Mouse (Mus musculus): ENCODE data around the gene Mettl7a1.
"Not testable (repeated sequence)": the region's sequence is repeated elsewhere in the genome, so short reads cannot be mapped to it uniquely, and the experiment has no call there.

The Mettl7a1 gene

DNA sequence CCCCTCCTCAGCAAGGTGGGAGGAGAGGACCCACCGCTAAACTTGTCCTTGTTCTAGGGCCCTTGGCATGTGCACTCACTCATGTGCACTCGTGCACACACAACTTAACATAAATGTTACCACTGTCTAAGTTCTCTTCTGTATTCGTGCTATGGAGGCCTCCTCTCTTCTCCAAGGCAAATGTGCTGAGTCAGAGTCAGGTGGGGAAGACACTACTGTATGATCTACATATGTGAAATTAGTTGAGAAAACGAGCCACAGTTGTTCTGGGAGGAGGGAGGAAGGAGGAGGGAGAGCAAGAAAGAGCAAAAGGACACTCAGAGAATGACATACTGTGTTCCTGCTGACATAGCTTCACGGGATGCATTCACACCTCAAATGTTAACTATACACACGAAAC is 3.4 kb upstream of the Mettl7a1 start:
- in situ Hi-C loops (cut with MboI, MseI): loop anchor here in 1 of 2 experiments (10.0 kb wide), 1 partner anchor 1916 kb away; the partner anchor contains the start of gene Olfr283

DNA sequence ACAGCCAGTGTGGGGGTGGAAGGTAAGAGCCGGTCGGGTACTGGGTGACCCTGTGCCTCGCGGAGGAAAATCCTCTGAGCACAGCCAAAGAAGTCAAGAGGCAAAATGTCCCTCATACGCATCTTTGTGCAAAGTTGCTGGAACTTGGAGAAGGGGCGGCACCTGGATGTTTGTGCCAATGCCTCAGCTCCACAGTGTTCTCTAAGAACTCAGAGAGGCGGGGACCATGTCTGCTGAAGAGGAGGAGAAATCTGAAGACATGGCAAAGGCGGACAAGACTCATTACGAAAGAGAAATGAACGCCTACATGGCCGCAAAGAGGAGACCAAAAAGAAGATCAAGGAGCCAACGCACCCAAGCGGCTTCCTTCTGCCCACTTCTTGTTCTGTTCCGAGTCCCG is 2.4 kb upstream of the Mettl7a1 start:
- in situ Hi-C loops (cut with MboI, MseI): loop anchor here in 1 of 2 experiments (10.0 kb wide), 1 partner anchor 1917 kb away; the partner anchor contains the start of gene Olfr283

DNA sequence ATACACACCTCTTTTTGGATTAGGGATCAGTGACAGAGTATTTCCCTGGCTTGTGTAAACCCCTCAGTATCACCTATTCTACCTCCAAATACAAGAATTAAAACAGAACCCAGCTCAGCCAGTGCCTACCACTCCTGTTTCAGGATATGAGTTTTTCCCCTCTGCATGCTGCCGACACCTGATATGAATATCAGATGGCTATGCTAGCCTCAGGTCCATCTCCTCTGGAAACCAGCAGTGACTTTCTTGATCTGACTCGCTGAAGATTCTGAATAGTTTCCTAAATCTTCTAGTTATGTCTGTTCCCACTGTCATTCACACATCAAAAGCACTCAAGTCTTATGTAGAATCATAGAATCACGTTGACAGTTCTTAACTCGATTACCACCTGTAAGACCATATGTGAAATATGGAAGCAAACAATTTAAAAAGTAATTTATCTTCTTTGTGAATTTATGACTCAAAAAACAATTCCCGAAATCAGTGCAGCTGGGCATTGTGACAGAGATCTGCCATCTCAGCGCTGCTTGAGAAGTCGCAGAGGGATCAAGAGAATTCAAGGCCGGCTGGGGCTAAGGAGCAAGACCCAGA is 417 bp upstream of the Mettl7a1 start:
- in situ Hi-C loops (cut with MboI, MseI): loop anchor here in 1 of 2 experiments (10.0 kb wide), 1 partner anchor 1919 kb away; the partner anchor contains the start of gene Olfr283

GRCm38 (mm10) chr15:100306201-100306600 is 2.3 kb downstream of the Mettl7a1 start:
- in situ Hi-C loops (cut with MboI, MseI): loop anchor here in 1 of 2 experiments (10.0 kb wide), 1 partner anchor 1921 kb away; the partner anchor contains the start of gene Olfr283

DNA sequence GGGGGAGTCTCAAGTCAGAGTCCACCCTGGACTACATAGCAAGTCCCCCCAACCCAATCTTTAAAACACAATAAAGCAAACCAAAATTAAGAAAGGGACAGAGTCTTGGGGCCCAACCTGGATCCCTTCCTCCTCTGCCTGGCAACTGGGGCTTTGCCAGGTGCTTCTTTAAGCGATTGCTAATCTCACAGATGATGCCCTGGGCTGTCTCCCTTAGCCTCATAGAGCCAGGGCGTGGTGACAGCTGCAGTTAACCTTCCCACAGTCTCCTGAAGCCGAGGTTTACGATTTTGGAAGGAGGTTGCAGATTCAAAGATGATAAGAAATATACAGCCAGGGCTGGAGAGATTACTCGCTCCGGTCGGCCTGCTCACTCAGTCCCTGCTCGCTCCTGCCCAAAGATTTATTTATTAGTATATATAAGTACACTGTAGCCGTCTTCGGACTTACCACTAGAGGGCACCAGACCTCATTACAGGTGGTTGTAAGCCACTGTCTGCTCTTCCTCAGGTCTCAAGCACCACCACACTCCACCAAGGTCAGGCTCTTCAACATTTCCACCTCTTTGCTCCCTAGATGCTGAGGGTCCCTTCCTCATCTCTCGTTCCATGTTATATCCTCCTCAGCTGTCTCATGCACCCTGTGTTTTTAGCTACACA is 3.6 kb downstream of the Mettl7a1 start:
- in situ Hi-C loops (cut with MboI, MseI): loop anchor here in 1 of 2 experiments (10.0 kb wide), 1 partner anchor 1923 kb away; the partner anchor contains the start of gene Olfr283

GRCm38 (mm10) chr15:100312346-100312745 is 8.4 kb downstream of the Mettl7a1 start:
- in situ Hi-C loops (cut with MboI, MseI): no loop called here

DNA sequence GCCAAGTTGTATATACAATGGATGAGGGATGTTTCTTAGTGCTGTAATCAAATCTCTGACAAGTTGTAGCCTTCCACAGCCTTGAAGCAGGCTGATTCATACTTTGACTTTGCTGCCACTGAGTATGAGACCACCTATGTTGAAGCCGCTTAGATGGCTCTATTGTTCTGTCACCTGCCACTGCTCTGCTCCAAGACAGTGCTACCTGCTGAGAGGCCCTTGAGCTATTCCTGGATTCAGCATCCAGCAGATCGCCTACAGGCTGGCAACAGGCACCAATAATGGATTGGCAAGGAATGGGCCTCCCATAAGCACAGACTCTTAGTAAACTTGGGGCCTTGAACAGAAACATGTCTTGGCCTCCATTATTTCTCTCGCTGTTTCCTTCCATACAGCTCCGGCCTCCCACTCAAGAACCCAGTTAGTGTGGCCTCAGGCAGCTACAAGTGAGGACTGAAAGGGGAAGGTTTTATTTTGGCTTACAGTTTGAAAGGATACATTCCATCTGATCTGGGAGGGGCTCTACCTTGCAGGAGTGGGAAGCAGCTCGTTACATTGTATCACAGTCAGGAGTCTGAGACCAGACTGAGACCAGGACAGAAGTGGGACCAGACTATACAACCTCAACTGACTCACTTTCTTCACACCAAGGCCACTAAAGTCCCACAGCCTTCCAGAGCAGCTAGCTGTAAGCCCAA is 10.7 kb downstream of the Mettl7a1 start:
- in situ Hi-C loops (cut with MboI, MseI): no loop called here

GRCm38 (mm10) chr15:100318014-100318671 is 14.2 kb downstream of the Mettl7a1 start:
- in situ Hi-C loops (cut with MboI, MseI): not testable (repeated sequence)

GRCm38 (mm10) chr15:100319884-100320283 is 15.9 kb downstream of the Mettl7a1 start:
- in situ Hi-C loops (cut with MboI, MseI): loop anchor here in 1 of 2 experiments (10.0 kb wide), 1 partner anchor 295 kb away; no protein-coding TSS in a partner anchor

GRCm38 (mm10) chr15:100320295-100320905 is 16.5 kb downstream of the Mettl7a1 start:
- in situ Hi-C loops (cut with MboI, MseI): loop anchor here in 1 of 2 experiments (10.0 kb wide), 1 partner anchor 296 kb away; no protein-coding TSS in a partner anchor

DNA sequence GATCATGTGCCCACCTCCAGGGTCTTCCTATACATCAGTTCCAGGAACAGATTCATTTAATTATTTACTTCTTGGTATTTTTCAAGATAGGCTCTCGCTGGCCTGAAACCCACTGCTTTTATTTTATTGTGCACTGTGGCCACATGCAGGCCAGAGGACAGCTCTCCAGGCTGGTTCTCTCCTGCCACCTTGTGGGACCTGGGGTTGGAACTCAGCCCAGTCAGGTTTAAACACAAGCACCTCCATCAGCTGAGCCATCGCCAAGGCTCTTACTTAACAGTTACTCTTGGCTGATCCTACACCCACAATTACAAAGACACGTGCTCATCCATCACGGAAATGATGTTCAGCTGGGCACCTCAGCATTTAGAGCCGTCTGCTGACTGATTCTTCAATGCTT is 17.2 kb downstream of the Mettl7a1 start:
- in situ Hi-C loops (cut with MboI, MseI): loop anchor here in 1 of 2 experiments (10.0 kb wide), 1 partner anchor 296 kb away; no protein-coding TSS in a partner anchor

- in situ Hi-C loops (cut with MboI, MseI): loop anchor here in 1 of 2 experiments (10.0 kb wide), 1 partner anchor 299 kb away; no protein-coding TSS in a partner anchor
Observed at GRCm38 (mm10) chr15:100324021-100324591, 20.2 kb downstream of the Mettl7a1 start.

GRCm38 (mm10) chr15:100325235-100325634 is 21.3 kb downstream of the Mettl7a1 start:
- in situ Hi-C loops (cut with MboI, MseI): loop anchor here (5.0 to 10.0 kb wide), 3 partner anchors 117 to 300 kb away; no protein-coding TSS in a partner anchor

DNA sequence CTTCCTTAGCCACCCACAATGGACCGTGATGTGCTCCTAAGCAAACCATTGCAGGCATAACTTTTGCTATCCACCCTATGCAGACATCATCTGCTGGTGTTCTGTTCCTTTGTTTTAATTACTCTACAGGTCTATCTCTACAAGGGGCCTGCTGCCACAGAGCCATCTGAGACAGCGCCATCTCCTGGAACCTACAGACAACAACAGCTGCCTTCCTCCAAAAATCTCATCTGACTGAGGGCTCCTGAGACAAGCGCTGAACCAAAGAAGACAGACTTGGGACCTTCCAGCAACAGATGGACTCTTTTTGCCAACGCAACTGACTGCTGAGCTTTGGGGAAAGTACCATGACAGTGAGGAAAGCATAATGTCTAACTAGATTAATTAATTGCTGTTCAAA is 24.1 kb downstream of the Mettl7a1 start:
- in situ Hi-C loops (cut with MboI, MseI): loop anchor here (5.0 to 10.0 kb wide), 3 partner anchors 114 to 303 kb away; no protein-coding TSS in a partner anchor

- in situ Hi-C loops (cut with MboI, MseI): loop anchor here (5.0 to 10.0 kb wide), 3 partner anchors 113 to 305 kb away; no protein-coding TSS in a partner anchor
Observed at GRCm38 (mm10) chr15:100329336-100329735, 25.4 kb downstream of the Mettl7a1 start.

- in situ Hi-C loops (cut with MboI, MseI): loop anchor here (5.0 kb wide), 1 partner anchor 47 kb away; no protein-coding TSS in a partner anchor
Observed at GRCm38 (mm10) chr15:100330739-100331138, 26.8 kb downstream of the Mettl7a1 start.

DNA sequence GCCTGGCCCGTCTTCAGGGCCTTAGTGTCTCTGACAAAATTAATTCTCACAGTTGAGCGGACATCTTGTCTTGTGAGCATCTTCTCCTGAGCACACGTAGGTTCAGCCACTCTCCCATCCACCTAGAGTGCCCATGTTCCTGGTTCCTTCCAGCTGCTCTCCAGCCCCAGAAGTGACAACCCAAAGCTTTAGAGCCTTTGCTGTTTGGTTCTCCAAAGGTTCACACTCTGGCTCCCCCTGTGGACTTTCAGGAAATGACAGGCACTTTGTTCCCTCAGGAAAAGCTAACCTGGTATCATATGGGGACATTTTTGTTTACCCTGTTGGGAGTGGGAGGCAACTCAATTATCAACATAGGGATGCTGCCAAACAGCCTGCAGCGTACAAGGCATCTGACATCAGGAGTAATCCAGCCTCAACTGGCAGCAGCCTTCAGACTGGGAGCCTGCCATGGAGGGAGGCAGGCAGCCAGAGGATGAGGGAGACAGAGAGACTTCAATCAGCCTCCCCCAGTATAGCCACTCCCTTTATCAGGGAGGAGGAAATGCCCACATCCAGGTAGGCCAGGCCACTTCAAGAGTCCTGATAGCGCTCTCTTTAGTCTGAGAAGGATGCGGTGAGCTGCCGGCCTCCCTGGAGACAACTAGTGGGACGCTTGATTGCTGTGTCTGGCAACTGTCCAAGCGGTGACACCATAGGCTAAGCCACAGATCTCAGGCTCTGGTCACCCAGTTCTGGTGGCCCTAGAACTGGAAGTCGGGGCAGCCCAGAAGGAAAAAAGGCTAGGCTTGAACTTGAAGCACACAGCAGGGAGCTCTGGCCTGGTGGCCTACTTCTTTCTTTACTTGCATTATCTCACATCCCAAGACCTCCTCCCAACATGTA is 28.4 kb downstream of the Mettl7a1 start:
- in situ Hi-C loops (cut with MboI, MseI): loop anchor here (5.0 kb wide), 1 partner anchor 45 kb away; no protein-coding TSS in a partner anchor

GRCm38 (mm10) chr15:100334629-100335028 is 30.7 kb downstream of the Mettl7a1 start, which contains the start of gene Mettl7a3:
Mettl7a3 (plus strand) TSS chr15:100334929.
- in situ Hi-C loops (cut with MboI, MseI): loop anchor here (5.0 kb wide), 1 partner anchor 43 kb away; no protein-coding TSS in a partner anchor

GRCm38 (mm10) chr15:100337328-100337727 is 33.4 kb downstream of the Mettl7a1 start:
- in situ Hi-C loops (cut with MboI, MseI): not testable (repeated sequence)

Data from T-helper 17 cell (primary cell).